8 mouse cellular contexts compared by ENCODE assay signal in genomic region chr13:76098493-76099303, GRCm38 (mm10). TPM values are rescaled to one million over a fixed set of nuclear protein-coding genes. Genes with fewer than 3 reads are reported as not detected.
DNase-seq lines count a peak whose midpoint lies in the region; ATAC-seq lines count a peak whose summit lies in the region.

Gene Arsk (minus strand): TSS chr13:76098660.
Gene Ttc37 (plus strand): TSS chr13:76098734.

- H3K9ac ChIP-seq in heart, embryonic 13.5 days = peak within 1 kb of the TSS; percentile 88
- peak within 1 kb of the TSS; percentile 83 for H3K9ac ChIP-seq in liver, embryonic 12.5 days
- peak within 1 kb of the TSS; percentile 58 for H3K9ac ChIP-seq in stomach, embryonic 15.5 days

- ATAC-seq in heart, embryonic 13.5 days (ENCODE audit: extremely low read depth, insufficient number of reproducible peaks, low FRiP score, low TSS enrichment) = peak; percentile 87
- ATAC-seq in liver, embryonic 12.5 days = peak; percentile 98
- peak; percentile 96 for ATAC-seq in stomach, embryonic 15.5 days (ENCODE audit: insufficient read depth, low FRiP score, low read depth)

- no peaks in the 10 kb centered on the region for H3K27me3 ChIP-seq in heart, embryonic 13.5 days (replicated peaks)
- H3K27me3 ChIP-seq in liver, embryonic 12.5 days (replicated peaks) = no peaks in the 10 kb centered on the region
- no peaks in the 10 kb centered on the region for H3K27me3 ChIP-seq in stomach, embryonic 15.5 days (replicated peaks)

- no peaks in the 10 kb centered on the region for H3K9me3 ChIP-seq in heart, embryonic 13.5 days
- H3K9me3 ChIP-seq in liver, embryonic 12.5 days (replicated peaks) = no peaks in the 10 kb centered on the region
- H3K9me3 ChIP-seq in stomach, embryonic 15.5 days = no peaks in the 10 kb centered on the region

- peak; percentile 98 for DNase-seq in CD4-positive, CD25-positive, alpha-beta regulatory T cell, adult 2 months (ENCODE audit: low read depth, low spot score)
- DNase-seq in fat pad, adult 2 months (ENCODE audit: extremely low read depth, low read depth, low spot score) = peak; percentile 72
- peak; percentile 96 for DNase-seq in kidney, postnatal 10 days
- DNase-seq in natural killer cell, adult 2 months (ENCODE audit: low spot score in 2 of 2) = peak; percentile 91 to 95

- peaks cover 13% of the 10 kb centered on the region for H3K36me3 ChIP-seq in heart, embryonic 13.5 days
- peaks cover 8% of the 10 kb centered on the region for H3K36me3 ChIP-seq in liver, embryonic 12.5 days
- H3K36me3 ChIP-seq in stomach, embryonic 15.5 days = no peaks in the 10 kb centered on the region

- peak within 1 kb of the TSS; percentile 80 for H3K4me2 ChIP-seq in heart, embryonic 13.5 days
- H3K4me2 ChIP-seq in liver, embryonic 12.5 days = peak within 1 kb of the TSS; percentile 80
- H3K4me2 ChIP-seq in stomach, embryonic 15.5 days = peak within 1 kb of the TSS; percentile 55

- H3K27ac ChIP-seq in brown adipose tissue, adult 24 weeks (replicated peaks; ENCODE audit: low read depth, low read length) = peak within 1 kb of the TSS; percentile 91
- H3K27ac ChIP-seq in heart, embryonic 13.5 days (replicated peaks) = peak within 1 kb of the TSS; percentile 72
- peak within 1 kb of the TSS; percentile 90 for H3K27ac ChIP-seq in liver, embryonic 12.5 days
- peak within 1 kb of the TSS; percentile 61 for H3K27ac ChIP-seq in stomach, embryonic 15.5 days

- under 1% methylated on average over 34 of the region's 34 CpGs for WGBS in heart, embryonic 13.5 days
- WGBS in liver, embryonic 12.5 days (ENCODE audit: insufficient replicate concordance) = under 1% methylated on average over 34 of the region's 34 CpGs
- WGBS in stomach, embryonic 15.5 days = under 1% methylated on average over 34 of the region's 34 CpGs

- H3K4me1 ChIP-seq in brown adipose tissue, adult 24 weeks (ENCODE audit: control insufficient read depth, insufficient read depth, insufficient read length, low read length) = no peaks in the 10 kb centered on the region; the same call in 1 of the 2 replicates
- H3K4me1 ChIP-seq in heart, embryonic 13.5 days = peaks cover 10% of the 10 kb centered on the region
- peaks cover 24% of the 10 kb centered on the region; the same call in 1 of the 2 replicates for H3K4me1 ChIP-seq in liver, embryonic 12.5 days
- no peaks in the 10 kb centered on the region for H3K4me1 ChIP-seq in stomach, embryonic 15.5 days

- peak within 1 kb of the TSS; percentile 86 for H3K4me3 ChIP-seq in brown adipose tissue, adult 24 weeks (ENCODE audit: insufficient read depth, low read depth, low read length)
- peak within 1 kb of the TSS; percentile 76 for H3K4me3 ChIP-seq in heart, embryonic 13.5 days
- H3K4me3 ChIP-seq in liver, embryonic 12.5 days = peak within 1 kb of the TSS; percentile 90
- peak within 1 kb of the TSS; percentile 77 for H3K4me3 ChIP-seq in stomach, embryonic 15.5 days (replicated peaks)

RNA-seq across cellular contexts. Expression of gene Arsk, which starts in this region (rescaled TPM):
- polyA plus RNA-seq in brown adipose tissue, adult 24 weeks (2012; ENCODE audit: insufficient read depth, insufficient read length, missing spikeins) = 8.3 and 9.4 TPM in 2 replicates
- 3.0 and 3.1 TPM in 2 replicates for polyA plus RNA-seq in heart, embryonic 13.5 days (2015; fragmentation: Nextera tagmentation; extraction: Ambion mirVana)
- polyA plus RNA-seq in liver, embryonic 12.5 days (2016; fragmentation: Nextera tagmentation; extraction: Ambion mirVana) = 2.8 and 3.3 TPM in 2 replicates
- polyA plus RNA-seq in stomach, embryonic 15.5 days (2015; fragmentation: Nextera tagmentation; extraction: Ambion mirVana) = 7.0 and 7.5 TPM in 2 replicates

RNA-seq across cellular contexts. Expression of gene Ttc37, which starts in this region (rescaled TPM):
- polyA plus RNA-seq in brown adipose tissue, adult 24 weeks (2012; ENCODE audit: insufficient read depth, insufficient read length, missing spikeins) = 12.5 and 18.6 TPM in 2 replicates
- polyA plus RNA-seq in heart, embryonic 13.5 days (2015; fragmentation: Nextera tagmentation; extraction: Ambion mirVana) = 5.7 and 7.1 TPM in 2 replicates
- polyA plus RNA-seq in liver, embryonic 12.5 days (2016; fragmentation: Nextera tagmentation; extraction: Ambion mirVana) = 9.5 and 10.1 TPM in 2 replicates
- 11.8 and 13.4 TPM in 2 replicates for polyA plus RNA-seq in stomach, embryonic 15.5 days (2015; fragmentation: Nextera tagmentation; extraction: Ambion mirVana)

Comparison
In these comparisons a context has a peak if more than half of its experiments do, and no peak if none do; other contexts are left out.
1. Peak in every context shown above with its lines: DNase-seq, ATAC-seq, H3K4me3 ChIP-seq and H3K27ac ChIP-seq.